Mouse (Mus musculus): Measurements from ENCODE around the gene Wbp11. TPM values are rescaled to one million over a fixed set of nuclear protein-coding genes. Genes with fewer than 3 reads are reported as not detected.

The Wbp11 gene
- polyA plus RNA-seq, 2 experiments: 96.5 to 100 TPM

DNA sequence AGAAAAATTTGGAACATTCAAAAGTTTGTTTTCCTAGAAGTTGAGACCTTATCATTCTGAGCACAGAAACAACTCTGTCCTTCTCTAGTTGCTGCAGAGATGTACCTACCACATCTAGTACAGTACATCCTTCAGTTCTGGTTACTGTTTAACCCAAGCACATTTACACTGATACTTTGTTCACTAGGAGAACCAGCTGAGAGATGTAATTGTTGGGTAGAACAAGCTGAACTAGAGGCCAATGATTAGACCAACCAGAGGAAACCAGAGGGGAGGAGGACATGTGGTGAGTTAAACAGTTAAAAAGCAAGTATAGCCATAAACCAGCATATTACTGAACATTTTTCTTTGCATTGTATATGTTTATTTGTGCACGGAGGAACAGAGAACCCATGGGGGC, 51.6 kb downstream of the Wbp11 start:
- H3K36me3 ChIP-seq (ENCODE audit: control insufficient read depth, insufficient read depth, low read length): no peaks in the 10 kb centered on the region
- no peak for DNase-seq (ENCODE audit: low spot score)
- H3K27me3 ChIP-seq (ENCODE audit: control insufficient read depth, insufficient read depth, low read length): no peaks in the 10 kb centered on the region
- H3K4me3 ChIP-seq (replicated peaks; ENCODE audit: low read length): no peak overlapping the region
- H3K4me2 ChIP-seq (replicated peaks; ENCODE audit: low read depth, low read length, severe bottlenecking): no peak overlapping the region
- ATAC-seq (ENCODE audit: low FRiP score, low read depth): no peak
- peaks cover under 1% of the 10 kb centered on the region; the same call in 1 of the 2 replicates for H3K4me1 ChIP-seq (ENCODE audit: control insufficient read depth, insufficient read depth, low read length)
- no peak overlapping the region for H3K9ac ChIP-seq (ENCODE audit: low read depth, low read length, severe bottlenecking)
- TF ChIP-seq POLR2A (IDR thresholded peaks at IDR 0.05; ENCODE audit: borderline replicate concordance, extremely low read depth, insufficient read depth, insufficient read length): no peak
- WGBS: 79% methylated on average over 1 of the region's 1 CpGs
- H3K9me3 ChIP-seq (ENCODE audit: control insufficient read depth, low read length): no peaks in the 10 kb centered on the region; the same call in 1 of the 2 replicates
- no peak overlapping the region for H3K27ac ChIP-seq (replicated peaks; ENCODE audit: low read depth, low read length)

DNA sequence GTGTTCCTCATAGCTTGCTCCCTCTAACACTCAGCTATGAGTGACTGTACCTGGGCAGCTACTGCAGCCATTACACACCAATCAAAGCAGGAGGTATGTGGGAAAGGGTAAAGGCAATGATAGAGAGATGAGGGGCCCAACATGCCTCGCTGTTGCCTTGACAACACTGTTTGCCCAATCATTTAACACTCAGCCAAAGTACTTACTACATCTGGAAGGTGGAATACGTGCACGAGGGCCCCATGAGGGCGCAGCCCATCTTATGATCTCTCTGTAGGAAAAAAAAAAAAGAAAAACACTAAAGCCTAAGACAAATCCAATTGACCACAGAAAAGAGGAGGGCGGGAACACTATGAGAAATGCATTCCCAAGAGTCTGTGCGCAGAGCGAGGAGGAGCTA, 58.2 kb downstream of the Wbp11 start:
- H3K9me3 ChIP-seq (ENCODE audit: control insufficient read depth, low read length): no peaks in the 10 kb centered on the region
- WGBS: 82% methylated on average over 7 of the region's 7 CpGs
- no peak overlapping the region for H3K9ac ChIP-seq (ENCODE audit: low read depth, low read length, severe bottlenecking)
- no peaks in the 10 kb centered on the region for H3K4me1 ChIP-seq (ENCODE audit: control insufficient read depth, insufficient read depth, low read length)
- H3K27ac ChIP-seq (replicated peaks; ENCODE audit: low read depth, low read length): no peak overlapping the region
- H3K4me2 ChIP-seq (replicated peaks; ENCODE audit: low read depth, low read length, severe bottlenecking): no peak overlapping the region
- H3K27me3 ChIP-seq (ENCODE audit: control insufficient read depth, insufficient read depth, low read length): no peaks in the 10 kb centered on the region
- DNase-seq (ENCODE audit: low spot score) (no peak), ATAC-seq (ENCODE audit: low FRiP score, low read depth) (no peak)
- no peak for TF ChIP-seq POLR2A (IDR thresholded peaks at IDR 0.05; ENCODE audit: borderline replicate concordance, extremely low read depth, insufficient read depth, insufficient read length)
- H3K36me3 ChIP-seq (ENCODE audit: control insufficient read depth, insufficient read depth, low read length): no peaks in the 10 kb centered on the region
- no peak overlapping the region for H3K4me3 ChIP-seq (replicated peaks; ENCODE audit: low read length)

DNA sequence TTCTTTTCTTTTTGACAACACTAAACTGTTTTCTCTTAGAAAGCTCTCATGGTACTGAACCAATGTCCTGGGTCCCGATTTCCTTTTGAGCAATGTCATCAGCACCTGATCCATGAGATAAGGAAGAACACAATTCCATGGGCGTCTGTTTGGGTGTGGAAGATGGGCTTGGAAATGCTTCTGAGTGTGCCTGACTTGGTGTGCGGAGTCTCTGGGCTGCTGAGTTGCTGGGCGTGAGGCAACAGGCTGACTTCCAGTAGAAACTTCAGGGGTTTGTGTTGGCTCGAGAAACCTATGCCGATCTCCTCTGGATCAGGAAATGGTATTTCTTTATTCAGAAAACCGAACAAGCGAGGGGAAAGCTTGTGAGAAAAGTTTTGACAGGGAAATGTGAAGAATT, 58.9 kb downstream of the Wbp11 start:
- no peak for ATAC-seq (ENCODE audit: low FRiP score, low read depth)
- Histone ChIP-seq H3K36me3 (ENCODE audit: control insufficient read depth, insufficient read depth, low read length) (no peaks in the 10 kb centered on the region), H3K4me3 (replicated peaks; ENCODE audit: low read length) (no peak overlapping the region), H3K9ac (ENCODE audit: low read depth, low read length, severe bottlenecking) (no peak overlapping the region), H3K4me1 (ENCODE audit: control insufficient read depth, insufficient read depth, low read length) (no peaks in the 10 kb centered on the region), H3K27ac (replicated peaks; ENCODE audit: low read depth, low read length) (no peak overlapping the region), H3K9me3 (ENCODE audit: control insufficient read depth, low read length) (no peaks in the 10 kb centered on the region), H3K4me2 (replicated peaks; ENCODE audit: low read depth, low read length, severe bottlenecking) (no peak overlapping the region), H3K27me3 (ENCODE audit: control insufficient read depth, insufficient read depth, low read length) (no peaks in the 10 kb centered on the region)
- DNase-seq (ENCODE audit: low spot score): no peak
- WGBS: 83% methylated on average over 8 of the region's 8 CpGs
- no peak for TF ChIP-seq POLR2A (IDR thresholded peaks at IDR 0.05; ENCODE audit: borderline replicate concordance, extremely low read depth, insufficient read depth, insufficient read length)

DNA sequence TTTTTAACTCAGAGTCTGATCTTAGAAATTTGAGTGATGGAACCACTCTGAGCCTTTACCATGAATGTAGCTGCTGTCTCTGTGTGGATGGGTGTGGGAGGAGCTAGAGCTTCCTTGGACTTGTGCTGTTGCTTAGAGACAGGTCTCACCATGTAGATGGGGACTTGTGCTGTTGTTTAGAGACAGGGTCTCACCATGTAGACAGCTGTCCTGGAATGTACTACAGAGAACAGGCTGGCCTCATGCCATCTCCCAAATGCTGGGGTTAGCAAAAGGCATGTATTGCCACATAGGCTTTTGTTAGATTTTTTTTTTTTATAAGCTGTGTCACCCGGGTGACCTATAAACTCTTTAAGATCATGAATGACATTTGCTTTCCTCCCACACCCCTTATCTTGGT, 64.1 kb downstream of the Wbp11 start:
- H3K27ac ChIP-seq (replicated peaks; ENCODE audit: low read depth, low read length): no peak overlapping the region
- ATAC-seq (ENCODE audit: low FRiP score, low read depth) (no peak), DNase-seq (ENCODE audit: low spot score) (no peak)
- no peaks in the 10 kb centered on the region for H3K36me3 ChIP-seq (ENCODE audit: control insufficient read depth, insufficient read depth, low read length)
- H3K4me3 ChIP-seq (replicated peaks; ENCODE audit: low read length): no peak overlapping the region
- H3K4me1 ChIP-seq (ENCODE audit: control insufficient read depth, insufficient read depth, low read length): no peaks in the 10 kb centered on the region
- H3K4me2 ChIP-seq (replicated peaks; ENCODE audit: low read depth, low read length, severe bottlenecking): no peak overlapping the region
- H3K27me3 ChIP-seq (ENCODE audit: control insufficient read depth, insufficient read depth, low read length): no peaks in the 10 kb centered on the region
- no peak for TF ChIP-seq POLR2A (IDR thresholded peaks at IDR 0.05; ENCODE audit: borderline replicate concordance, extremely low read depth, insufficient read depth, insufficient read length)
- WGBS: 58% methylated on average over 1 of the region's 1 CpGs
- no peak overlapping the region for H3K9ac ChIP-seq (ENCODE audit: low read depth, low read length, severe bottlenecking)
- no peaks in the 10 kb centered on the region for H3K9me3 ChIP-seq (ENCODE audit: control insufficient read depth, low read length)

Small RNA genes within 50 kb of the gene (microRNA-seq; reads per million reads assigned to microRNA genes)
- not detected for gene Gm44364

Other genes starting within 250 kb of the Wbp11 start
- gene Plbd1, start 166.3 kb downstream of the Wbp11 start, polyA plus RNA-seq (2012; rRNA removed): 4.0 and 5.6 TPM in 2 replicates
- gene Plbd1, start 166.3 kb downstream of the Wbp11 start, polyA plus RNA-seq (2014; fragmentation: Nextera tagmentation; extraction: Ambion mirVana): 14.3 and 19.8 TPM in 2 replicates
- gene Gucy2c, start 46.5 kb downstream of the Wbp11 start, polyA plus RNA-seq (2012; rRNA removed): 0.05 and 0.10 TPM in 2 replicates
- 0.06 and 0.08 TPM in 2 replicates for gene Gucy2c, start 46.5 kb downstream of the Wbp11 start, polyA plus RNA-seq (2014; fragmentation: Nextera tagmentation; extraction: Ambion mirVana)
- gene Hist4h4, start 23.8 kb downstream of the Wbp11 start, polyA plus RNA-seq (2012; rRNA removed): 1.2 and 1.6 TPM in 2 replicates
- 1.1 TPM in 2 replicates for gene Hist4h4, start 23.8 kb downstream of the Wbp11 start, polyA plus RNA-seq (2014; fragmentation: Nextera tagmentation; extraction: Ambion mirVana)
- gene H2afj, start 20.0 kb downstream of the Wbp11 start, polyA plus RNA-seq (2012; rRNA removed): 82.9 and 88.8 TPM in 2 replicates
- gene H2afj, start 20.0 kb downstream of the Wbp11 start, polyA plus RNA-seq (2014; fragmentation: Nextera tagmentation; extraction: Ambion mirVana): 105 and 114 TPM in 2 replicates
- 0.73 and 1.7 TPM in 2 replicates for gene BC049715, start 607 bp downstream of the Wbp11 start, polyA plus RNA-seq (2012; rRNA removed)
- gene BC049715, start 607 bp downstream of the Wbp11 start, polyA plus RNA-seq (2014; fragmentation: Nextera tagmentation; extraction: Ambion mirVana): 1.3 and 1.9 TPM in 2 replicates
- gene Smco3, start 7.2 kb upstream of the Wbp11 start, polyA plus RNA-seq (2012; rRNA removed): 0.92 and 0.97 TPM in 2 replicates
- 1.4 and 2.0 TPM in 2 replicates for gene Smco3, start 7.2 kb upstream of the Wbp11 start, polyA plus RNA-seq (2014; fragmentation: Nextera tagmentation; extraction: Ambion mirVana)
- gene Art4, start 29.5 kb upstream of the Wbp11 start, polyA plus RNA-seq (2012; rRNA removed): 2.2 and 3.1 TPM in 2 replicates
- 2.6 and 2.8 TPM in 2 replicates for gene Art4, start 29.5 kb upstream of the Wbp11 start, polyA plus RNA-seq (2014; fragmentation: Nextera tagmentation; extraction: Ambion mirVana)
- 534 and 645 TPM in 2 replicates for gene Mgp, start 47.6 kb upstream of the Wbp11 start, polyA plus RNA-seq (2012; rRNA removed)
- gene Mgp, start 47.6 kb upstream of the Wbp11 start, polyA plus RNA-seq (2014; fragmentation: Nextera tagmentation; extraction: Ambion mirVana): 338 and 360 TPM in 2 replicates
- gene Erp27, start 93.9 kb upstream of the Wbp11 start, polyA plus RNA-seq (2012; rRNA removed): 0.52 and 0.59 TPM in 2 replicates
- gene Erp27, start 93.9 kb upstream of the Wbp11 start, polyA plus RNA-seq (2014; fragmentation: Nextera tagmentation; extraction: Ambion mirVana): 0.55 and 0.69 TPM in 2 replicates
- 0.12 and 0.20 TPM in 2 replicates for gene Pde6h, start 95.6 kb upstream of the Wbp11 start, polyA plus RNA-seq (2012; rRNA removed)
- gene Pde6h, start 95.6 kb upstream of the Wbp11 start, polyA plus RNA-seq (2014; fragmentation: Nextera tagmentation; extraction: Ambion mirVana): 0.23 TPM in 1 of 2 replicates, not detected in the other
- 104 TPM in 2 replicates for gene Arhgdib, start 113.7 kb upstream of the Wbp11 start, polyA plus RNA-seq (2012; rRNA removed)
- gene Arhgdib, start 113.7 kb upstream of the Wbp11 start, polyA plus RNA-seq (2014; fragmentation: Nextera tagmentation; extraction: Ambion mirVana): 147 and 149 TPM in 2 replicates

Measured in limb, embryonic 14.5 days (tissue).